Mouse (Mus musculus): ENCODE measurements at regions not wholly inside any gene's neighbourhood (a gene's known extent, or its start where the extent isn't known, plus 50 kb on each side); places are given as distances from the start of the nearest gene placed in this dataset.
"Not testable (repeated sequence)": the region's sequence is repeated elsewhere in the genome, so short reads cannot be mapped to it uniquely, and the experiment has no call there.

- DNase-seq: no peak
Observed at GRCm38 (mm10) chr3:98968811-98969210, 75.8 kb upstream of the Hao2 start.

- no peak for DNase-seq
Observed at GRCm38 (mm10) chr3:98975777-98976176, 82.7 kb upstream of the Hao2 start.

GRCm38 (mm10) chr3:98982787-98983186, 89.7 kb upstream of the Hao2 start:
- DNase-seq: no peak

GRCm38 (mm10) chr3:98987266-98987665, 94.2 kb upstream of the Hao2 start:
- not testable (repeated sequence) for DNase-seq

- peak; percentile 27 for DNase-seq
Observed at GRCm38 (mm10) chr3:98990801-98991200, 97.8 kb upstream of the Hao2 start.

- DNase-seq: no peak
Observed at GRCm38 (mm10) chr3:98991276-98991675, 98.2 kb upstream of the Hao2 start.

GRCm38 (mm10) chr3:98994086-98994485, 101.0 kb upstream of the Hao2 start:
- no peak for DNase-seq

GRCm38 (mm10) chr3:99030636-99031035, 110.2 kb upstream of the Wars2 start:
- DNase-seq: no peak

GRCm38 (mm10) chr3:99046190-99046589, 94.7 kb upstream of the Wars2 start:
- DNase-seq: no peak

- DNase-seq: no peak
Observed at GRCm38 (mm10) chr3:99047156-99047555, 93.7 kb upstream of the Wars2 start.

- DNase-seq: no peak
Observed at GRCm38 (mm10) chr3:99049305-99049704, 91.6 kb upstream of the Wars2 start.

GRCm38 (mm10) chr3:99052176-99052575, 88.7 kb upstream of the Wars2 start:
- no peak for DNase-seq

GRCm38 (mm10) chr3:99067168-99067567, 73.7 kb upstream of the Wars2 start:
- no peak for DNase-seq
